Mouse (Mus musculus) kidney, postnatal 4 days (tissue): Measurements from ENCODE around the gene Bloc1s3.
A peak's percentile ranks its signal among the peaks of the same experiment; 100 is the strongest.

Experiments used
- DNase-seq, 2 experiments: peaks; one replicate each; pipeline ENCODE4 v3.0.0; 2021; ENCODE audit warnings: mixed read lengths in 2 of 2

Gene Bloc1s3

DNA sequence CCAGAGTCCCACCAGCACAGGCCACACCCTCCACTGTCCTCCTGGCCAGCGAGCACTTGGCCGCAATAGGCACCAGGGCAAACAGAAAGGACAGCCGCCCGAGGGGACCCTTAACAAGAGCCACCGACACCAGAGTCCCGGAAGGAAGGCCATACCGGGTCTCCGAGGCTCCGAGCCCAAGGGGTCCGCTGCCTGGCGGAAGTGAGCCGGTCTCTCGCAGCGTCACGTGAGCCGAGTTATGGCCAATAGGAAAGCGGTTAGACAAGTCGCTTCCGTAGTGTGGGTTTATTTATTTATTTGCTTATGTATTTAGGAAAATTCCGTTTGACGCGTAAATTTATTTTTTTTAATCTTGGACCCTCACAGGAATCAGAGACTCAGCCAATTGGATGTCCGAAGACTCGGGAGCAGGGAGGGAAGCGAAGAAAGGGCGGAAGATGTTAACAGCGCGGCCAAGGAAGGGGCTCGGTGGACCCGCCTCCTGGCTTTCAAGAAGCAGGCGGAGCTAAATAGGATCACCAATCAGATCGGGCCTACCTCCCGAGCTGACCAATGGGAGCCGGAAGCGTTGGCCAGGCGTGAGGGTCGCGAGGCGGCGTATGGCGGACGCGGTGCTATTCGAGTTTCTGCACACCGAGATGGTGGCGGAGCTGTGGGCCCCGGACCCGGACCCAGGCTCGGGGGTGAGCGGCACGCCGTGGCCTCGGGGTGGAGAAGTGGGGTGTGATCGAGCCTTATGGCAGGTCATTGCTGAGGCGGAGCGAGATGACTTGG, at the start of gene Bloc1s3, which contains the start of gene Trappc6a:
Gene Bloc1s3 (minus strand): TSS at position 218 of the 774 bp plus-strand sequence.
Gene Trappc6a (plus strand): TSS at position 246 of the 774 bp plus-strand sequence.
- DNase-seq: peak; percentile 94 to 96

DNA sequence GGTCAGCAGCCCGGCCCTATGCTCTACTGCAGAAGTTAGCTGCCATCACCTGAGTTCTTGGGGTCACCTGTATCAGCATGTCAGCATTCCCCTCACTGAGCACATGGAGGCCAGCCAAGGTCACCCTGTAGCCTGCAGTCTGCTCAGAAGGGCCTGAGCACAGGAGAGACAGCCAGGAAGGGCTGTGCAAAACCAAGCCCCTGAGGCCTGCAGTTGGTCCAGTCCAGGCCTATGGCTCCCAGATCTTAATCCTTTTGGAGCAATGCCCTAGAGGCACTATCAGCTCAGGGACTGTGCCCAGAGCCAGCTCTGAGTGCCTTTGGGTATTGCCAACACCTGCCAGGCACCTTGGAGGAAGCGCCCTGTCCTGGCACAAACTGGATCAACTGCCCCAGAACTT, 48.9 kb upstream of the Bloc1s3 start:
- no peak for DNase-seq

DNA sequence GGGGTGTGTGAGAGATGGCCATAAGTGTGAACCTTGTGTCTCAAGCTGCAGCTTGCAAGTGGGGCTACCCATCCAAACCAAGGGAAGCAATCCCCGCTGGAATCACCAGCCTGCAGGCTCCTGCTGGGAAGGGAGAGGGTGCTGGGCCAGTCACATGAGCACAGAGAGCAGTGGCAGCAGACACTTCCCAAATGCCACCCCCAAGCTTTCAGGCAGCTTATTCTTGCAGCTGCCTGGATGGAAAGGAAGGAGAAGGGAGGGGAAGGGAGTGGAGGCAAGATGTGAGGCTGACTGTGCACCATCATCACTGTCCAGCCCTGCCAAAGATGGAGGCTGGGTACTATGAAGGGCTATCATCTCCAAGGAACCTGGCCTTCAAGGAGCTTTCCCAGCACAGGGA, 46.0 kb upstream of the Bloc1s3 start:
- no peak for DNase-seq

DNA sequence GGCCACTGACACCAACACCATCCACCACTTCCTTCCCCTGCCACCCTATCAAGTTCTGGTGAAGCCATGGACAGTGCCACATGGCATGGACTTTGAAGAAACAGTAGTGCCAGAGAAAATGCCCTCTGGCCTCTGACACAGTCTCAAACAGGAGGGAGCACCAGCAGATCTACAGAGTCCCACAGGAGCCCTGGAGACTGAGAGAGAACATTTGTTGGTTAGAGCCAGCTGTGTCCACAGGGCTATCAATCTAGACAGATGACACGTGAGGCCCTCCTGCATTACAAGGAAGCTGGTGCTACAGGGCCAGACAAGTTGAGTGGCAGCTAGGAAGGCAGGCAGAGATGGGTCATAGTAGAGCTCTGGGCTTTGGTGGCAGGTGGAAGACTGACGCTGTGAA, 44.3 kb upstream of the Bloc1s3 start:
- DNase-seq: no peak

DNA sequence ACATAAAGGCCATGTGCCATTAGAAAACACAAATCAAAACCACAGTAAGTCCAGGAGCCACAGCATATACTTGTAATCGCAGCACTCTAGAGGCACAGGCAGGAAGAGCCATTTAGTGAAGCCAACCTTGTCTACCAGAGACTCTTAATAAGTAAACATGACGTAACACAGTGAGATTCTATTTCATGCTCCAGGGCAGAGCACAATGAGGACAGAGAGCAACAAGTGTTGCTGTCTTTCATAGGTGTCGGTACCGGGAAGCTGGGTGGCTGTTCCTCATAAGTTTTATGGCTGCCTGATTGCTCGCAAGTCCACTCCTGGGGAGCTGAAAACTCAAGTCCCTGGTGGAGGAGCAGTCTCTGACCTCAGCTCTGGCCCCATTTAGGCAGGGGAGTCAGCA, 43.5 kb upstream of the Bloc1s3 start:
- DNase-seq: no peak

DNA sequence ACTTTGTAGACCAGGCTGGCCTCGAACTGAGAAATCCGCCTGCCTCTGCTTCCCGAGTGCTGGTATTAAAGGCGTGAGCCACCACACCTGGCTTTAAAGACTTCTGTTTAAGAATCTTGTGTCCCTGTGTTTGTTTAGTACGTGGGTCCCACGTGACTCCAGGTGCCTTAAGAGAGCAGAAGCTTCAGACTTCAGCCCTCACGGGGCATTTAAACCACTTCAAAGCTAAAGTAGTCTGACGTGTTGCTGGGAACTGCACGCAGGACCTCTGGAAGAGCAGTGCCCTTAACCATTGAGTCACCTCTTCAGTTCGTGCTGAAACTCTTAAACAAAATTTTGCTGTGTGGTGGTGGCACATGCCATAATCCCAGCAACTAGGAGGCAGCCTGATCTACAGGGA, 41.2 kb upstream of the Bloc1s3 start:
- DNase-seq: no peak

DNA sequence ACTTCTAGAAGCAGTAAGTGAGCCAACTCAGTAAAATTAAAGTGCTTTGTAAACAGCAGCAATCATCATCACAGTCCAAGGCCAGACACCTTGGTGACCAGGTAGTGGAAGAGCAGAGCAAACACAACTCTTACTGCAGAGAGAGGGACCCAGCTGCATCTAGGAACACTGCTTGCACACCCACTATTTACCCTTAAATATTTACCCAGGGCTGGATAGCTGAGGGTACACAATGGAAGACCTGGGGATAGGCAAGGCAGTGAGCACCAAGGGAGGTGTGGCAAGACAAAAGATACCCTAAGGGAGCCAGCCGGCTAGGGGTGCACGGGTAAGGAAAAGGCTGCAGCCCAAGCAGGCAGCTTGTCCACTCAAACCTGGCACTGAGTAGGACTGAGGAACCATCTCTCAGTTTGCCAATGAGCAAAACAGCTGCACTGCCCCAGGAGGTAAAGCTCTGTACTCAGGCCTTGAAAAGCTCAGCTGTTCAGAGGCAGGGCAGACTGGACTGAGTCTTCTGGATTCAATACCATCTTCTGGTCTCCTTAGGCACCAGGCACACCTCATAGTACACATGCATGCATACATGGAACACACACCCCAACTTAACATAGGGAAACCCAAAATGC, 39.3 kb upstream of the Bloc1s3 start:
- DNase-seq: no peak

DNA sequence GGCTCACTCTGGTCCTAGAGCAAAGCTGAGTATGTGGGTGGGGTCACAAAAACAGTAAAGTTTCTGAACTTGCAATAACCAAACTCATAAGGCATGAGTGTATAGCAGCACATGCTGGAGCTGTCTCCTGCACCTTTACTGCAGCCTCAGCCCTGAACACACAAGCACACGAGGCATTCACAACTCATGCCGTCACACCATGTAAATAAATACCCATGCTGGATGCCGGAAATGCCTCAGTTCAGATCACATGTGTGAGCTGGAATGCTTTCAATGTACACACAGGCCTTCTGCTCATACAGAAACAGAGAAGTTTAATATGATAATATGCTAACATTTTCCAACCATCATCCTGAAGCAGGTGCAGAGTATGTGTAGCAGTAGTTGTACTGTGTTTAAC, 37.8 kb upstream of the Bloc1s3 start:
- DNase-seq: no peak

DNA sequence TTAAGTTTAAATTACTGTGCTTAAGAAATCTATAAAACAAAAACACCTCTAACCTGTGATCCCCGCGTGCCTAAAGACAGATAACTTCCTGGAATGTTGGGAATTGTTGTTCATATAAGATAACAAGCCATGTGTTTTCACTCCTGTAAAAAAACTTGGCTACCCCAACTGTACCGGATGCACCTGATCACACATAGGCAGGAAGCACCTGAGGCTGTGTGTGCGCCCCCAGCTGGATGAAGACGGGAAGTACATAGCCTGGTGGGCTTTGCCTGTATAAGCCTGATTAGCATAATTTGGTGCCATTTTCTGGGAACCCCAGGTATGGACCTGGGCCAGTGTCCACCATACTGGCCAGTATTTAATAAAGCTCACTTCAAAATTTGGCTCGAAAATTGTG, 35.4 kb upstream of the Bloc1s3 start:
- peak; percentile 46 to 60 for DNase-seq

DNA sequence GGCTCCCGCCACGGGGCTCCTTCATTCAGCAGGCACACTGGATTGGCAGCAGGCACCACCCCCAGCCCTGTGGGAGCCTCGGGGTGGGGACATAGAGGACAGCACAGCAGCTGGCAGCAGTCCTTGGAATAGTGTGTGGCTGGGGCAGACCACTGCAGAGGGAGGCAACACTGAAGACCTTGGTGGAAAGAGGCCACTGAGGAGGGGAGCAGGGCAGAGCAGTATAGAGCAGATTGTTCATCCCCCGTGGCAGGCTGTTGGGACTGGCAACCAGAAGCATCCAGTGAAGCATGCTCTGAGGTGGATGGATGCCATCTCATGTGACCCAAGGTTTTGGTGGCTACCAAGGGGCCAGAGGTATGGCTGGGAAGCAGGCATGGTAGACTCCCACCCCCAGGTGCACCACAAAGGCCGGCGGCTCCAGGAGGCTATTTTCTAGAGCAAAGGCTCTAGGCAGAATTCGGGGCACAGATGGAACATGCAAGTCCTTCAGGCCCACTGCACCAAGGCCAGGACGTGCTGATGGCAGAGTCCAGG, 34.1 kb upstream of the Bloc1s3 start:
- no peak for DNase-seq

DNA sequence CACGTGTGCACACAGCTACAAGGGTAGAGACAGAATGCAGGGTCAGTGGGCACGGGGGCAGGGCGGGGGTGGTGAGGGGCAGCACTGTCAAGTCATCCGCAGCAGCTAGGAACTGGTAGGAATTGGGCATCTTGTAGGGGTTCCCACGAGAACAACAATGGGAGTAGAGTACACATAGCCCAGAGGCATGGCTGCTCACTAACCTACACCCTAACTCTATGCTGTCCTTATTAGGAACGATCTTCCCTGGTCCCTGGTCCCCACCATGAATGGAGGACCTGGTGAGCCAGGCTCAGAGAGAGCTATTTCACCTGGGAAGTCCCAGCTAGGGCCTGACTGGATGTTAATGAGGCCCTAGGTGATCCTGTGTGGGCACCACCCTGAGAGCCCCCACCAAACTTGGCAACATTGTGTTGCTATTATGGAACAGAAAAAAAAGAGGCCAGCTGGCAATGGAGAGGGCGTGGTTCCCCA, 33.6 kb upstream of the Bloc1s3 start:
- DNase-seq: no peak

DNA sequence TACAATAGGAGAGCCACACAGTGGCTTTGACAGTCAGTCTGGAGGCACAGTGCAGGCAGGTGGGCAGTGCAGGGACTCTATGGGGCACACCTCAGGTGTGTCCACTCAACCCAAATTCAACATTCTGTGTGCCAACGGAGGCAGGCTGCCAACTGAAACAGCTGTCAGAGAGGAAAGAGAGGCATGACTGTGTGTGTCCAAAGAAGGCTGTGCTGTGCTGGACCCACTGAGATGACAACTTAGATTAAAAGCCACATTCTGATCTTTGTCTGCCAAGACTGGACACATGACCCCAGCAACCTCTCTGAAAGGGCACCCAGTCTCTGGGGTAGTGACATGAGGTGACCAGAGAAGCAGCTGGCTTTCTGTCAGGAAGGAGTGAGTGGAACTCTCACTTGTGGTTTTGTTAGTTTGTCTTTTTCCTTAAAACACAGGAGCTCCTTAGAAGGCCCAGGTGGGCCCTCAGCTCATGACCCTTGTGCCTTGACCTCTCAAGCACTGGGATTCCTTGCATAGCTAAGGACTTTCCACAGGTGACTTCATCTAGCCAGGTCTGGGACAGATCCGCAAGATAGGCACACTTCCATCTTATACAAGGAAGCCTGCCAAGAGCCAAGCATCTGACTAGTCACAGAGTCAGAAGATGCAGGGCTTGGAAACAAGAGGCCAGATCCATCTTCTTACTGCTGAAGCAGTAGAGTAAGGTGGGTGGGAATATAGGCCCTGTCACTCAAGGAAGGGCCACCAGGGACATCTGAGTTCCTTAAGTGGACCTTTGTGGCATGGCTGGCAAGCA, 32.8 kb upstream of the Bloc1s3 start:
- no peak for DNase-seq

DNA sequence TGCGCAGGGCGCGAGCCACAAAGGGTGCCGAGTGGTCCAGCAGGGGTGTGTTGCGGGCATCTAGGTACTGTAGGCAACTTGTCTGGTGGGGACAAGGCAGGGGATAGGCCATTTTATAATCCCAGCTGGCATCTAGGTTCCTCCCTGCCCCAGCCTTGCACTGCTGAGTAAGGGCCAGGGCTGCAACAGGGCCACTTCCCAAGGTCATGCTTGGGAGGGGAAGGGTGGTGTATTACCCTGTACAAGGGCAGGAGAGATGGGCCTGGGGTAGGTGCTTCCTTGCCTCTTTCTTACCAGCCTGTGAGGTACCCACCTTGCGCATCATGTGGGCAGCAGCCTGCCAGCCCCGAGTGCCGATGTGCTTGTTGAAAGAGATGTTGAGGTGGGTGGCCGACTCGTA, 26.5 kb upstream of the Bloc1s3 start:
- no peak for DNase-seq

DNA sequence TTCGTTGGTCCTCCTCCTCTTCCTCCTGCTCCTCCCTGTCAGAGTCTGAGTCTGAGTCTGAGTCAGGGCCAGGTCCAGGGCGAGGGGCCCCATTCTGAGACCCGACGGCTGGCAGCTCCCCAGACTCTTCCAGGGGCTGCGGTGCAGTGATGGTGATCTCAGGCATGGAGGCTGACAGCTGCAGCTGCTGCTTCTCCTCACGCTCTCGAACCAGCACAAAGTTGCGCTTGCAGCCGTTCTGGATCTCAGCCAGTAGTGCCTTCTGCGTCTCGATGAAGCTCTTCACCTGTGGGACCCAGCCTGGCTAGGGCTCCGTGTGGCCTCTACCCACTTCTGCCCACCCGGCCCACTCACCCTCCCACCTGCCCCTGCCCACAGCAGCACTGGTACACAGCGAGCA, 24.1 kb upstream of the Bloc1s3 start:
- no peak for DNase-seq

DNA sequence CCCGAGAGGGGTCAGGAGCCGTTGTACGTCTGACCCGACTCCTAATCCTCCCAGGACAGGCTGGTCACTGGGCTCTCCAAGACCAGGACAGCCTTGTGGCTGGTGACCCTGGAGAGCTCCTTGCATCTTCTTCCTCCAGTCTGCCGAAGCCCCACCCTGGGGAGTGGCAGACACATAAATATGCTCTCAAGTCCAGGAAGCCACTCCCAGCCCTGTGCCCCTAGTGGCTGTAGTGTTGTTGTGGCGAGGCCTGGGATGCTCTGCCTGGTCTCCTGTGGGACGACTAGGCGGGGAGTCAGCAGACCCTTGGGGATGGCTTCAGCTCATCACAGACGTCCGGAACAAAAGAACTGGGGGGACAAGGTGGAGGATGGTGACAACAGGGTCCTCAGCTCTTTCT, 22.9 kb upstream of the Bloc1s3 start:
- peak; percentile 31 to 42 for DNase-seq

DNA sequence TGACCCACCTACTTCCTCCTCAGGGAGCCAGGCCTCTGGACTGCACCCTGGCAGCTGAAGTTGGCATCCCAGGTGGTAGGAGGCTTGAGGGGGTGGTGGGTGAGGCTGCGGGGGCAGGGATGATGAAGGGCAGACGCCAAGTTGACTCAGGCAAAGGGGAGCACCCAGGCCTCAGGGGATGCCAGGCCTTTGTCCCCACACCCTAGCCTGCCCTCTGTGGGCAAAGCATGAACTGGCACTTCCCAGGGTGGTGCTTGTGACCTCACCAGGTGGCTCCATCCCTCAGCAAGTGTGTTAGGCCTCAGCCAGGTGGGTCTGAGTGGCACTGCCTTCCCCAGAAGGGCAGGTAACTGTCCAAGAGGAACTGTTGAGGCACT, 16.9 kb upstream of the Bloc1s3 start:
- no peak for DNase-seq

DNA sequence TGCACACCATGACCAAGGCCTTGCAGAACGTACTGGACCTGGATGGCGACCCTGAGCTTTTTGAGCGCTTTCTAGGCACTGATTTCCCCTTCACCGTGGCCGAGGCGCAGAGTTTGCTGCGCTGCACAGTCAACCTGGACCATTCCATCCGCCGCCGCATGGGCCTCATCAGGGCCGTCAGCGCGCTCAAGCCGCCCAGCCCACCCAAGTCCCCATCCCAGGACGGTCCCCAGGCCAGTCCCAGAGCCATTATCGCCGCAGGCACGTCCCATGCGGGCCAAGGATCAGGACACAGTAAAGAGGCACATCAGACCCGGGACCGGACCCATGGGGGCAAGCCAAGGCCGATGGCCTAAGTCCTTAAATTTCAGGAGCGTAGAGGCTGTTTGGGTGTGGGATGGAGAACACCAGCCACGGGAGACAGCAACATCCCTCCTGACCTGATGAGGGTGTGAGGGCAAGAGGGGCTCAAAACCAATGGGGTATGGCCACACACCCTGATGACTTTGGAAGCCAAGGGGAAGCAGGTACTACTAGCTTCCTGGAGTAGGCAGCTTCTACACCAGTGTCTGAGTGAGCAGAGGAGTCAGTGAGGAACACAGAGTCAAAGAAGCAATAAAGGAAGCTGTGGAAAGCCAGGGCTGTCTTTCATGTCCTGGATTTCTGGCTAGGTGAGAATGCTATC, 16.4 kb upstream of the Bloc1s3 start:
- DNase-seq: no peak

DNA sequence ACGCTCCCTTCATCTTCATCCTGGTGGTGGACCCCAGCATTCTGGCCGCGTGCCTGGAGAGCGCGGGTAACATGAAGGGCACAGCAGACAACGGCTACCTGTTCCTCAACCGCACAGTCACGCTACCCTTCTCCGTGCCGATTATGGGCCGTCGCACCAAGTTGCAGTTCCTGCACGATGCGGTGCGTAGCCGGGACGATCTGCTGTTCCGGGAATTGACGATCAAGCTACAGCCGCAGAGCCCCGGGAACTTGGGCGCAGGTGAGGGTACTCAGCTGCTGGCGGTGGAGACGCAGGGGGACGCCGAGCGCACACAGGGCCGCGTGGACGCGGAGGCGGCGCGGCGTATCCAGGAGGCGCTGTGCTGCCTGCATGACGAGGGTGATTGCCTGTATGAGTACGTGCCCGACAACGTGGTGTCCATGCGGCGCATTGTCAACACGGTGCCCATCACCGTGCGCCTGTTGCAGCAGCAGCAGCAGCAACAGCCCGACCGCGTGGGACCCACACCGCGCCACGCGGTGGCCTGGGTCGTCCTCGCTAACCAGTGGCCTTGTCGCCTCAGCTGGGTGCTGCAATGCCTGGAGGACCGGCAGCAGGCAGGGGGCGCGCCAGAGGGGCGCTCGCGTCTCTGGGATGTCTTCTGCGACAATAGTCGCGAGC, 15.7 kb upstream of the Bloc1s3 start:
- peak; percentile 81 to 86 for DNase-seq

DNA sequence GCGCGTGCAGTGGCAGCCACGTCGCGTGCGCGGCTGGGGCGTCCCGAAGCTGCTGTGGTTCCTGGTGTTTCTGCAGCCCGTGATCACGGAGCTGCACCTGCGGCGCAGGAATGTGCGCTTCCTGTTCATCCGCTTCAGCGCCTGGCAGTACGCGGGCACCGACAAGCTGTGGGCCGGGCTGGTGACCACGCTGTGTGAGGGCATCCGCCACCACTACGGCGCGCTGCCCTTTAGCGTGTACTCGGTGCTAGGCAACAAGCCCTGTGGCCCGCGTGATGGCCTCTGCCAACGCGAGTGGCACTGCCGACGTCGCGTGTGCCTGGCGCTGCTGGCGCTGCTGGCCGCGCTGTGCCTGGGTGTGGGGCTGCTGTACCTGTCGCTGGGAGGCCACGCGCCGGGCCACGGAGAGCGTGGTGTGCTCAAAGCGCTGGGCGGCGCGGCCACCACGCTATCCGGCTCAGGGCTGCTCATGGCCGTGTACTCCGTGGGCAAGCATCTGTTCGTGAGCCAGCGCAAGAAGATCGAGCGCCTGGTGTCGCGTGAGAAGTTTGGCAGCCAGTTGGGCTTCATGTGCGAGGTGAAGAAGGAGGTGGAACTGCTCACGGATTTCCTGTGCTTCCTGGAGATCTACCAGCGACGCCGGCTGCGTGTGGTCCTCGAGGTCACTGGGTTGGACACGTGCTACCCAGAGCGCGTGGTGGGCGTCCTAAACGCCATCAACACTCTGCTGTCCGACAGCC, 15.0 kb upstream of the Bloc1s3 start:
- peak in 1 of 2 experiments; percentile 57 for DNase-seq

DNA sequence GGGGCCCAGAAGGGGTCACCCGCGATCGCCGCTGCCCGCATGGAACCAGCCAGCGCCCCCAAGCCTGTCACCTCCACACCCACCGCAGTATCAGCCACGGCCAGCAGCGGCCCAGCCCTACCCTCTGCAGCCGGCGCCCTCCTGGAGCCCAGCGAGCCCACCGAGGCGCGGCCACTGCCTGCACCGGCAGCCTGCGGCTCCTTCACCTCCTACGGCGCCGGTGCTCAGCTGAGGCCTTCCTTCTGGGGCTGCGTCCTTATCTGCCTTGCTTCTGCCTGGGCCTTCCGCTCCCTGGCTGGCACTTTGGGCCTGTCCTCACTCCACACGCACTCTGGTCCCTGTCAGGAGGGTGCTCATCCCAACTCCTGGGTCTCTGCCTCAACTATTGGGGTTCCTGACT, 11.9 kb upstream of the Bloc1s3 start:
- DNase-seq: peak; percentile 36 to 47

DNA sequence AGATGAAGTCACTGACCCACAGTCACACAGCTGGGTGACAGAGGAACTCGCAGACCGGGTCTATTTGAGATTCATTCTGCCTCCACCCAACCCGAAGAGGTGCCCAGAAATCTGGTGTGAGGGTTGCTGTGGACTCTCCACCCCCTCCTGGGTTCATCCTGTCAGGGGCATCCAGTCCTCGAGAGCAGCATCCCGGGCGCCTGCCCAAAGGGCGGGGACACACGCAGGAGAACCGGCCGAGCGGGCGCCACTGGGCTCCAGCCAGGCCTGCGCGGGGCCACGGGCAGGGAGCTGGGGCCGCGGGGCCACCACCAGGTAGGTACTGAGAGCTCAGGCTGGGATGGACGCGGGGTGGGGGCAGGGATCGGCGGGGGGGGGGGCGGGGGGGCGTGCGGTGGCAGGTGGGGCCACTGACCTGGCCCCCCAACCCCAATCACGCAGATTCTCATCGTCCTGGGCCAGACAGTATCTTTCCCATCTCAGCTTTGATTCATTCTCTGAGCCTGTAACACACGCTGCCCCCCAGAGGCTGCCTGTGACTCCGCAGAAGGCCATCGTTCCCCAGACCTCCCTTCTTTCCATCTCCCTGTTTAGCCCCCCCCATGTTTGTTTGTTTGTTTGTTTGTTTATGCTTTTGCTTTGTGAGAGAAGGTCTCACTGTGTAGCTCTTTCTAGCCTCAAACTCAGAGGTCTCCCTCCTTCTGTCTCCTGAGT, 9.6 kb upstream of the Bloc1s3 start, which contains the start of gene Nkpd1:
Gene Nkpd1 (plus strand): TSS at position 187 of the 714 bp plus-strand sequence.
- DNase-seq: peak; percentile 34 to 54
